Mouse (Mus musculus): ENCODE data around the gene Trarg1.

Trarg1 gene

DNA sequence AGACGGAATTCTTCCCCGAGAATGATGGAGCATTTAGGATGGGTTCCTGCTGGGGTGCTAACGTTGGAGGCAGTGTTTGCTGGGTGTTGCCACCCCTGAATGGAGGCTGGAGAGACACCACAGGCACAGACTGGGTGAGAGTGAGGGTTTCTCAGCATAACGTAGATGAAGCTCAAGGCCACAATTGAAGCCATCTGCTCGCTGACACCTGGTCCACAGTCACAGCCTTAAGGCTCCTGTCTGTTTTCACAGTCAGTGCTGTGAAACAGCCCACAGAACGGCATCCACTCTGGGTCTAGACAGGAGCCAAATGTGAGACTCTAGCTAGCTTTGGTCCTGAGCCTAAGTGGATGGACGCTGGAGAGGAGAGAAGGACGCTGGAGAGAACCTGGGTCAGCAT lies 5.4 kb upstream of the Trarg1 start:
- DNase-seq (ENCODE audit: low spot score), result no peak

DNA sequence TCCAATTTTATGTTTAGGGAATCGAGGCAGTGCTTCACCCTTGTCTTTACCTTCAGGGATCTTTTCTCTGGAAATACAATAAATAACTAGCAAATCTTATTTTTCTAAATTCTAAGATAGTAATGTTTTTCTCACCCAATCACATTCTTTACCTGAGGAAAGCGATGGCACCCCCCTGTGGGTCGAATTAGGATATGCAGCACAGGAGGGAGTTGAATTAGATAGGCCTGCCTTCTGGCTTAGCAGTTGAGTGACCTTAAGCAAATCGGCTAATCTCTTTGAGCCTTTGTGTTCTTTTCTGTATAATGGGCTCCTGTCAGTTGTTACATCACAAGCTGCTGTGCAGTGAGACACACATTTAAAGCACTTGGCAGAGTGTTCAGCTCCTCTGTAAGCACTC lies 4.9 kb upstream of the Trarg1 start:
- no peak for DNase-seq (ENCODE audit: low spot score)

DNA sequence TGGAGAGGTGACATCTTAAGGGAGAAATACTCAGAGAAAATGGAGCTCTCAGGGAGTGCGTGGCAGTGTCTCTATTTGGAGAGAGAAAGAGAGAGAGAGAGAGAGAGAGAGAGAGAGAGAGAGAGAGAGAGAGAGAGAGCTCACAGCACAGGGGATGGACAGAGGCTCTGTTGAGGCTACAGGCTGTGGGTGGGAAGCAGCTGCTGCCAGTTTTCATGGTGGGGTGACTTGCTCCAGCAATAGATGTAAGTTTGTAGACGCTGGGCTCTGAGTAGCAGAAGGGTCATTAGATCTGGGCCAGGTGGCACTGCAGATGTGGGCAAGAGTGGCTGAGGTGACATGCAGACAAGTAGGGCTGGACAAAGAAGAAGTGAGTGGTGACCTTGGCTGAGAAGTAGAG lies 6.0 kb downstream of the Trarg1 start:
- DNase-seq (ENCODE audit: low spot score), result no peak

DNA sequence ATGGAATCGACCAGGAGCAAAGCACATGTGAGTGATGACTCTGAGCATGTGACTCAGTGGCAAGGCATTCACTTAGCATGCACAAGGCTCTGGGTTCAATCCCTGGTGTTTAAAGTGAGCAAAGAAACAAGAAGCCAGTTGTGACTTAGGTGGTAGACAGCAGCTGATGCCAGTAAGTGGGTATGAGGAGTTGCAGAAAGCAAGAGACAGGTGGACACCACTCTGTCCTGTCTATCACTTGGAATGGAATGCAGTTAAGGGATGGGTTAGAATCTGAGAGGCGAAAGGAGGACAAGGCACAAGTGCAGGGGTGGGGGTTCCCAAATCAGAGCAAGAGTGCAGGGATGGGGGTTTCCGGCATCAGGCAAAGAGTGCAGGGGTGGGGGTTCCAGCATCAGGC lies 12.5 kb downstream of the Trarg1 start:
- no peak for DNase-seq (ENCODE audit: low spot score)

DNA sequence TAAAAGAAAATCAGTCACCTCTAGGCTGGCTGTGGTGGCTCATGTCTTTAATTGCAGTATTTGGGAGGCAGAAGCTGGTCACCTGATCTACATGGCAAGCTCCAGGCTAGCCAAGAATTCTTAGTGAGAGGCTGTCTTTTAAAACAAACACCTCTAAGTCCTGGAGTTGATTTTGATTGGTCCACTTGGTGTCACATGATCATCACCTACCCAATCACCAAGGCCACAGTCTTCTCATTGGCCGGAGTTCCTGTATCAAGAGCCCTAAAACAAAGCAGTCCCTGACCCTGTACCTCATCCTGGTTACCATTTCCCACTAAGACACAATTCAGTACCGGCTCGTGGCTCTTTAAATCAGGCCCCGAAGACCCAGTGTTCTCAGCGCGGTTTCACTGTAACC lies 16.2 kb downstream of the Trarg1 start:
- no peak for DNase-seq (ENCODE audit: low spot score)

DNA sequence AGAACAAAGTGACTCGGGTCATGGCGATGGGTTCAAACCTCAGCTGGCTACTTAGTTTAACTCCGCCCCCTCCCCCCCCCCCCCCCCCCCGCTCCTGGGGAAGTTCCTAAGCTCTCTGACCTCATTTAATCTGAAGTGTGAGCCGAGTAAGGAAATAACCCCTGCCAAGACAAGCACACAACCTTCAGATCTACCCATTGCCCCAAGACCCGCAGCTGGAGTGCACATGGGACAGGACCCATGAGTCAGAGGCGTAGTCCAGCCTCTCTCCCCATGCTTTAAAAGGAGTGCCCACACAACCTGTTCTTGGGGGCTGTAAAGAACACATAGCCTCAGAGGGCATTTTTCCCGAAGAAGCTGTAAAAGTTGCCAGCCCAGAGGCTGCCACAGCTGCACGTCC lies 20.0 kb downstream of the Trarg1 start:
- DNase-seq (ENCODE audit: low spot score), result no peak

DNA sequence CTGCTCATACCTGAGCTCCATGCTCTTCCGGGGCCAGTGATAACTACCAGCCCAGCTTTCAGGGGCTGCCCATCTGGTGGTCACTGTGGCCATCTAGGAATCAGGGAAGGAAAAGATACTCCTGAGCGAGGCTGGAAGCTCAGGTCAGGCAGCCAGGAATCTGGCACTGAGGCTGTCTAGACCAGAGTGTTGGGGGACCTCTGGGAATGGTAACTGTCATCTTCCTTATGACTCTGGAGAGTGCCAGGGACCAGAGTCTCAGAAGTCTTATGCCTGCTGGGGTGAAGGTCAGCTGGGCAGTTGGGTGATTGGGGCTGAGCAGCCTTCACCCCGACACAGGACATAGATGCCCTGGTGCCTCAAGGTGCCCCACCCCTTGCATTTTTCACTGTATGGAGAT lies 28.0 kb downstream of the Trarg1 start:
- no peak for DNase-seq (ENCODE audit: low spot score)

DNA sequence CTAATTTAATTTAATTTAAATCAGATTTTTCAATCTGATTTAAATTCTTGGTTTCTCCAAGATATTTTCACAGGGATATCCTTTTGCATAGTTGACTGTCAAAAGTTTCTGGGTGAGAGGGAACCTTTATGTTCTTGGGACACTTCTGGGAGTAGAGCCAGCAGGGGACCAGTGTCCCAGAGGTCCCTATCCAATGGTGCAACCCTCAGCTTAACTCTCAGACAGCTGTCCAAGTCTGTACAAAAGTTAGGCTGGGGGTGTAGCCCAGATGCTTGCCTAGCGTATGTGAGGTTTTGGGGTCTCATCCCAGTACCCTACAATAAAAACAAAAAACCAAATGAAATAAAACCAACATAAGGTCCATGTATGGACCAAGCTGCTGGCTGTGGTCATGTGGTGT lies 28.5 kb downstream of the Trarg1 start:
- no peak for DNase-seq (ENCODE audit: low spot score)

DNA sequence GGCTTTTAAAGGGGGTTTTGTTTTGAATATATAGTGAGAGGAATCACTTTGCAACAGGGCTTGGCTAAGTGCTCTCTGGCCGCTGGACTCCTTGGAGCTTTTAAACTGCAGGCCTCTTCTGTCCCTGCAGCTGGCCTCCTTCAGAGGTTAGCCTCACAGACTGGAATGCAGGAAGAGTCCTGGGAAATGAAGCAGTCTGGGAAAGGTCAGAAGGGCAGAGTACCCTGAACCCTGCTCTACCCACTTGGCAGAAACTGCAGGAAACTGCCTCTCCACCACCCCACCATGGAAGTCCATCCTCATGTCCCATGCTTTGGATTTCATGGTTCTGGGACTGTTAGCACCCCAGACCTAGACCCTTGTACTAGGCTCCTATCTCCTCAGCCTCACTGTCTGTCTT lies 29.3 kb downstream of the Trarg1 start:
- no peak for DNase-seq (ENCODE audit: low spot score)

DNA sequence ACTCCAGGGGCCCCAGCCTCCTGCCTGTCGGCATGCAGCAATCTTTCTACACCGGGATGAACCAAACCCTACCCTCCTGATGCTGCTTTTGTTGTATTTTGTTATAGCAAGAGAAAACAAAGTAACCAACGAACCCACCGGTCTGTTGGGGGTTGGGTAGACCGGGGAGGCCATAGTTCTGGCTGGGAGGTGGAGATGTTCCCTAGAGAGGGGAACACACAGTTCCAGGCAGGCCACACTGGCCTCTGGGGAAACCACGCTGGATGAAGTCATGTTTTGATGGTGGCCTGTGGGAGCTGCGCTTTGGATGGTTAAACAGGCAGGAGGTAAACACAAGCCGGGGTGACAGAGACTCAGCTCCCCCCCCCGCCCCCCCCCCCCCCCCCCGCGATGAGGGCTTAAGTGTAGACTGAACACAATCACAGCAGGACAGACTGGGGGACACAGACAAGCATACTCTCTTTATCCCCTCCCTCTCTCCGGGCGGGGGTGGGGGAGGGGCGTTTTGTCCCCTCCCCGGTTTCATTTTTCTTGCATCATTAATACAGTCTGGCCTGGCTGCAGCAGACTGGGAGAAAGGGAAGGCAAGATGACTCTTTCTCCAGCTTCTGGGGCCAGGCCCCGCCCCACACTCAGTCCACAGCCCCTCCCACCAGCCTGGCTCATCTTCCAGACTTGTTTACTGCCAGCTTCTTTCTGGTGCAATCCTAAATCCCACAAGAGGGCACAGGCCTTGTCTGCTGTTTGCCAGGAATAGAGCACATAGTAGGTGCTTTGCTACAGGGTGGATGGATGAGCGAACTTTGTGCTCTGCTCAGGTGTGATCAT lies 30.2 kb downstream of the Trarg1 start:
- DNase-seq (ENCODE audit: low spot score), result no peak

DNA sequence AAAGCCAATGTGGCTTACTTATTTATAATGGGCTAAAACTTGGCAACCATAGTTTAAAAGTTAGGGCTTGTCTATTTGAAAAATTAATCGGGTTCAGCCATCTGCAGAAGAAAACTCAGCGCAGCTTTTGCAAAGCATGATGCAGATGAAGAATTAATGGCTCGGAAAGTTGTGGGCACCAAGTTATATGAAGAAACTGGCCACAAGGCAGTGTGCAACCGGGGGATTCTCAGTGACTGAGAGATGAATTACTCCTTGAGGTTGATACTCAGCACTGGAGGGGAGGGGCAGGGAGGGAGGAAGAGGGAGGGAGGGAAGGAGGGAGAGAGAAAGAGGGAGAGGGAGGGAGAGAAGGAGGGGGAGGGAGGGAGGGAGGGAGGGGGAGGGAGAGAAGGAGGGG lies 37.4 kb downstream of the Trarg1 start:
- DNase-seq (ENCODE audit: low spot score), result no peak

DNA sequence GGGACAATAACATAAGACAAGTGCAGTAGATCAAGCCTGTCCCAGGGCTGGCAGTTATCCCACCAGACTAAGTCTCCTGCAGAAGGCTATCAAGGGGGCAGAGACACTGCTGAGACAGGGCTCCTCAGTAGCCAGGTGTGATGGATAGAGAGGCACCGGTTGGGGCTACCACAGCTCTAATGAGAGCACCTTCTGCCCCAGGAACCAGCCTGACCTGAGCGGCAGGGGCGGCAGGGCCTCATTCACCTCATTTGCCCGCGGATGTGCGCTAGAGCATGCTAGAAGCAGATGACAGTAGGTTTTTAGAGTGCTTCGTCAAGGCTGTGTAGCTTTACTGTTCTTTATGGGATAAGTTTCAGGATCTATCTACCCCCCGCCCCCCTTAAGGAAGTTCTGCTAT lies 44.3 kb downstream of the Trarg1 start:
- DNase-seq (ENCODE audit: low spot score), result no peak

DNA sequence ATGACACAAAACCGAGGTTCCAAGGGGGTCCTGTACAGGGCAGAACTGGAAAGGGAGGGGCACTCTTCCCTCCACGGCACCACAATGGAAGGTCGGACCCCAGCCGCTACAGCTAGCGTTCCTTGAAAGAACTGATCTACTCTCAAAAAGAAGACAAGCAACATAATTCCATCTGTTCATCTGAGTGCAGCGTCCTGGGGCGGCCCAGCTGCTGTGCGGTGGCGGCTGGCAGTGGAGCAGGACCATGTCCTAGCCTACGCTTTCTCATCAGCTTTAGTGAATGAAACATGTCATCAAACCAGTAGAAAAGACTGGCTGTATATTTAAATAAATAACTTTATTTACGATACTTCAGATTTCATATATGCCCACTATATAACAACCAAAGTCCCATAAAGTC lies 48.5 kb downstream of the Trarg1 start:
- DNase-seq (ENCODE audit: low spot score), result no peak

DNA sequence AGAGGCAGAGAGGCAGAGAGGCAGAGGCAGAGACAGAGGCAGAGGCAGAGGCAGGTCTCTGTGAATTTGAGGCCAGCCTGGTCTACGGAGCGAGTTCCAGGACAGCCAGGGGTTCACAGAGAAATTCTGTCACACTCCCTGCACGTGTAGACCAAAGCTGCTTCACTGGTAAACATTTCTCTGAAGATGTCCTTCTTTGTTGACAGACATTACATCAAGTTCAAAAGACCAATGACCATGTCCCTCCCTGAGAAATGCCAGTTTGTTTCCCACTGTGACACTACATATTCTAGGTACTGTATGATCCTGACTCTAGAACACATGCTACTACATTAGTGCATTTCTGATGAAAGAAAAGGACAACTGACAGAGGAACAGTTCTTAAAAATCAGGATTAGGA lies 51.0 kb downstream of the Trarg1 start:
- DNase-seq (ENCODE audit: low spot score), result no peak

DNA sequence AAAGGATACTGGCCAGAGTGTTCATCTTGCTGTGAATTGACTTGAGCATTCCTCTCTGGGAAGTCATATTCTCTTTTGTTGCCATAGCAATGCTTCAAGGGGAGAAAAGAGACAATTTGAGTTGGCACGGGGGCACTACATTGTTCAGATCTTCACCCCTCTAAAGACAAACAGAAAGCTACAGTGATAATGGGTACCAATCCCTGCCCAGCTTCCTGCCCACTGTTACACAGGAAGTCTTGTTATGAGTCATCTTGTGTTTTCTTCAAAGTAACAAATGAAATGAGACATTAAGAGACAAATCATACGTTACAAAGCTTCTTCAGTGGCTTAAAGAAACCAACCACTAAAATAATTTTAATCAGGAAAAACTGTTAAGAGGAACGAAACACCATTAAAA lies 55.0 kb downstream of the Trarg1 start:
- DNase-seq (ENCODE audit: low spot score), result no peak

DNA sequence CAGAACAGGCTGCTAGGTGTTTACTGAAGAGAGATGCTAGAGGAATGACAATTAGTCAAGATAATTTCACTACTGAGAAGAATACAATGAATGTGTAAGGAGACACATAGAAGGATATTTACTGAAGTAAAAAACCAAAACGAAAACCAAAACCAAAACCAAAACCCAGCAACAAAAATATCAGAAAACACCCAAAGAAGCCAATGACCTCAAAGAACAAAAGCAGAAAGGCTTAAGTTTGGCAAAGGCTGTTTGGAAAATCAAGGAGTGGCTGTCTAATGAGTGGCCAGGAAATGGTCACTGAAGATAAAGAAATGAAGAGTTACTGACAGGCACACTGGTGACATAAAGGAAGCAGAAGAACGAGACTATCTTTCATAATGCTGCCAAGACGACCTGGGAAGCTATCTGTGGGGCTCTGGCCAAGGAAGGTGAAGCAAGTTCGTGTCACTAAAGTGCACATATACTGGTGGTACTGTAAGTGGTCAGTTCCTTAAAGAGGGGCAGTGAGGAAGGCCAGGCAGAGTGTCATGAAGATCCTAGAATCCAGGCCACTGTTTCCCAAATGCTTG lies 56.2 kb downstream of the Trarg1 start:
- DNase-seq (ENCODE audit: low spot score), result no peak

DNA sequence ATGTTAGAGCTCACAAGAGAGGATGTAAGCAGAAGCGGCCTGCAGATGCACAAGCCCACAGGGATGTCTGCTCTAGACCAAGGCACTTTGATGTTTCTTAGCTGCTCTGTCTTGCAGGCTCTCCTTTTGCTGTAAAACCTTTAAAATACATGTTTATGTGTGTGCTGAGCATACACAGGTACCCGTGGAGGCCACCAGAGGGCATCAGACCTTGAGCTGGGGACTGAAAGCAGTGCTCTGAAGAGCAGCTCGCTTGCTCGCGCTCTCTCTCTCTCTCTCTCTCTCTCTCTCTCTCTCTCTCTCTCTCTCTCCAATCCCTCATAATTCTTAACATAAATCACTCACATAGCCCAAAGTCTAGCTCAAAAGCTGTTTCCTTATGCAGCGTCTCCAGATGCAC lies 59.5 kb downstream of the Trarg1 start:
- DNase-seq (ENCODE audit: low spot score), result no peak

DNA sequence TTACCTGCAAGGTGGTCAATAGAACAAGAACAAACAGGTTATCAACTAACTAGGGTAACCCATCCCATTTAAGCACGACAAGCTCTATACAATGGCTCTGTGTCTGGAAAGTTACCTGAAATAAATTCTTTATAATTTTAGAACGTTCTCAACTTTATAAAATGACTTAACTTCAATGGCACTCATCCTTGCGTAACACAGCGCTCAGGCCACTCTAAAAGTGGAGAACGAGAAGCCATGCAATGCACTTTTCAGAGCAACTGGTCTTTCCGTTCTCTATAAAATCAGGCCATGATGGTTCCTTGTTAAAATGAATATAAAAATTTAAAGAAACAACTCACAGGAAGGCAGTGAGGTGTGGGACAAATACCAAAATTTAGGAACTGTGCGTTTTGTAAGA lies 62.9 kb downstream of the Trarg1 start:
- DNase-seq (ENCODE audit: low spot score), result no peak

DNA sequence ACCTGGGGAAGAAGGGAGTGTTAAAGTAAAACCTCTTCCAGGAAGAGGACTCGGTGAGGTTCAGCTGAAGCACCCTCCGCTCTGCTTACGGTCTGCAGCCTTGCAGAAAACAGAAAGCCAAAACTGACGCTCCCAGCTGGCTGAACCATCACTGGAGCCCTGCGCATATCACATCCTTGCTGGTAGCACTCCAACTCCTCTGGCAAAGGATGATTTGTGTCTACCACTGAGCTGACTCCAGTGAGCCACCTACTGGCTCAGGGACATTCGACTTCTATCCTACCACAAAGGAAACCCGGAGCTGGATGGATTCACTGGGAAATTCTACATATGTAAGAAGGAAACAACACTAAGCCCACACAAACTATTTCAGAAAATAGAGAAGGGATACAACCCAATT lies 64.9 kb downstream of the Trarg1 start:
- DNase-seq (ENCODE audit: low spot score), result peak; percentile 10

DNA sequence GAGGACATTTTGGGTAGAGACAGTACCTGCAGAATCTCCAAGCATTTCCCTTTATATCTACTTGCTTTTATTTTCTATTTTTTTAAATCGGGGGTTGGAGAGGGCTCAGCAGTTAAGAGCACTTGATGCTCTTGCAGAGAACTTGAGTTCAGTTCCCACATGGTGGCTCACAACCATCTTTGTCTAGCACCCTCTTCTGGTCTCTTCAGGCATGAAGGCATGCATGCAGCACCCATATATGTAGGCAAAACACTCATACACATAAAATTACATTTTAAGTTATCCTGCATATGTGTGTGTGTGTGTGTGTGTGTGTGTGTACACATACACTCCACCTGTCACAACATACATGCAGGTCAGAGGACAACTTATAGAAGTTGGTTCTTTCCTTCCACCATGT lies 66.3 kb downstream of the Trarg1 start:
- DNase-seq (ENCODE audit: low spot score), result no peak
